Mouse (Mus musculus) layer of hippocampus, adult 8-10 months (tissue): ENCODE measurements at regions not wholly inside any gene's neighbourhood (a gene's known extent, or its start where the extent isn't known, plus 50 kb on each side); places are given as distances from the start of the nearest gene placed in this dataset.
"Not testable (repeated sequence)": the region's sequence is repeated elsewhere in the genome, so short reads cannot be mapped to it uniquely, and the experiment has no call there.

Source experiments
- DNase-seq, 2 experiments: peaks; one replicate each; pipeline ENCODE4 v3.0.0; 2022; ENCODE audit warnings: low spot score in 2 of 2
- microRNA-seq, 2 experiments: library from miRNA; unstranded; fragments of <30 nt; microRNA quantifications; one replicate each; pipeline ENCODE4 v1.2.0; 2022

DNA sequence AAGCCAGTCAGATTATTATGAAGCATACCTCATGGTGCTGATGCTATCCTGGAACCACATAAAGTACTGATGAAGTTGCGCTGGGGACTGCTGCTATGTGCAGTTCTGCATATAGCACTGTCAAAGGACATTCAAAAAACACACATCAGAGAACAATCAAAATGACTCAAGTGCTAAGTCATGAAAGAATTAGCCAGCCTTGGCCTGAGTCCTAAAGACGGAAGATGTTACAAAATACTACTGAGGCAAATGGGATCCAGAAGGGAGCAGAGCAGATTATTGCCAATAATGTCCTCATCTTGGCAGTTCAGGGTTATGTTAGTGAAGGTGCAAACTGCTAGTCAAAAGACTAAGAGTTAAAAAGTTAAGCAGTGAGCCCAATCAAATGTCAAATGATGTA, 87.9 kb upstream of the Mpdz start:
- DNase-seq, result no peak

DNA sequence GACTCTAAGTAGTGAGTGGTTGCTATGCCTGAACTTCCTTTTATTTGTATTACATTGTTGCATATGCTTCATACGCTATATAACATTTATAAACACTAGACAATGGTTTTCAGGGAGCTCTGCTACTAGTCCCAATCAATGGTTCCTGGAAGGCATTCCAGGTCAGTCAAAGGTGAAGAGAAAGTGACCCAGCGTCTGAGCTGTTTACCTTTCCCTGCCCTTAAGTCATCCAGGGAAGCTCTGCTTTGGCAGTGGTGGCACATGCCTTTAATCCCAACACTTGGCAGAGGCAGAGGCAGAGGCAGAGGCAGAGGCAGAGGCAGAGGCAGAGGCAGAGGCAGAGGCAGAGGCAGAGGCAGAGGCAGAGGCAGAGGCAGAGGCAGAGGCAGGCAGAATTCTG, 76.5 kb upstream of the Mpdz start:
- DNase-seq, result not testable (repeated sequence)

DNA sequence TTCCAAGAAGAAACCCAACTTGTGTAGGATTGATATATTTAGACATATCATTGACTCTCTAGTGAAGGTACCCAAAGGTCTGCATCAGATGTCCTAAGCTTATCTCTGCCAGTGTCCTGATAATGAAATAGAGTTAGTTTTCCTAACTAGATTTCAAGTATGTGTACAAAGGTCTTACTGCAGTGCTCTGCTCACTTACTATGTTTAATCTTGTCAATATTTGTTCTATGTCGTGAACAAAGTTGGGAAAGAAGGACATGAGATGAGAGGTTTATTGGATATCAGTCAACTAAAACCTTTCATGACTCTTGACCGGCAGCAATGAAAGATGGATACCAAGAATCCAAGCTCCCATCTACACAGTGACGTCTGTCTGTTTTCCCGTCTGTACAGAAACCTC, 71.9 kb upstream of the Mpdz start:
- DNase-seq, result no peak

DNA sequence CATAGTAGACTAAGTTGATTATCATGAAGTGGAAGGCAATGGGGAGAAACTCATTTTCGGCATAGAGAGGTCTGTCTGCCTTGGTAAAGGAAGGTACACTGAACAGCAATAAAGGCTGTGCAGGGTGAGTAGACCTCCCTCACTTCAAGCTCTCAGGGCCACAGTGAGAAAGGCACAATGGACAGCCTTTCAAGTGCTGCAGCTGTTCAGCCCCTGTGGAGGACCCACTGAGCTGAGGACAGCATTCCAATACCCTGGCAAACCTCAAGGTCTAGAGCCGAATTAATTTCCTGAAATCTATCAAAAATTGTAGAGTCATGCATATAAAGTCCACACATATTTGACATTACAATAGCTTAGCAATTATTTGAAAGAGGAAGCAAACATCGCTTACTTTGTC, 69.8 kb upstream of the Mpdz start:
- DNase-seq, result no peak

DNA sequence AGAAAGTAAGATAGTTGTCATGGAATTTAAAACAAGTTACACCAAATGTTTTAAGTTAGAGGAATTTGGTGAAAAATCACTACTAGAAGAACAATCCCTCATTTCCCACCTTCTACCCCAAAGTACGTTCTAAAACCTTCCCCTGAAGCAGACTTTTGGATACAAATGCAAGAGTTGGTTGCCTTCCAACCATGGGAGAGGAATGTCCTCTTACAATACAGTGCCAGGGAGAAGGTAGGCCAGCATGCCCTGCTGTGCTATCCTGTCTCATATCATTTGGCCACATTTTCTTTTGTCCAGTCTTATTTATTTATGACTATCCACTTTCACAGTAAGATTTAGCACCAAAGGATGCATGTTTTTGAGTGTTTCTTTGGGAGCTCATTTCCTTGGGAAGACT, 66.2 kb upstream of the Mpdz start:
- no peak for DNase-seq

DNA sequence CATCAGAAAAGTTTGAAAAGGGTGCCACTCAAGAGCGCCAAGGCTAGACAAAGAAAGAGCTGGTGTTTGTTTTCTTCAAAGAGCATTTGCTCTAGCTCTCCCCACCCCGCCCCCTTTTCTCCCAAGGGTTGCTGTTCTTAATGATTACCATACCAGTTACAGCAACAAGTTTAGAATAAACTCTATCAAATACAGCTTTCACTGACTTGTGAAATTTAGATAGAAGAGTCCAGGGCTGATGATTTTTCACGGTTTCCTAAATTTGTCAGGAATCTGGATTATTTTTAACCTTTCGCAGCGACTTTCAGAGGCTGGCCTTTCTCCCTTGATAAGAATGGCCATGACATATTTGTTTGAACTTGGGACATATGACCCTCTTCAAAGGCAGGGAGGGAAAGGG, 64.2 kb upstream of the Mpdz start:
- no peak for DNase-seq

DNA sequence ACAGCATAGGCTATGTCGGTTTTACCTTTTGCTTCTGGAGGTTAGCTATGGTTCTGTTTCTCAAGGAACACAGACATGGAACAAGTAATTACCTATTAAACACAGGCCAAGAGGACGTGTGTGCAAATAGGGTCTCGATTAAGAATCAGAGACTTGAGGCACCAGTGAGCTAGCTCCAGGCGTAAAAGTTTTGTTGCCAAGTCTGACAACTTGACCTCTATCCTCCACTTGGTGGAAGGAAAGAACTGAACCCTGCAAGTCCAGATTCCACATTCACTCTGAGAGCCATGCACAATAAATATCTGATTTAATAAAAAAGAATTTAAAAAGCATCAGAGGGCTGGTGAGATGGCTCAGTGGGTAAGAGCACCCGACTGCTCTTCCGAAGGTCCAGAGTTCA, 63.7 kb upstream of the Mpdz start:
- DNase-seq, result no peak

DNA sequence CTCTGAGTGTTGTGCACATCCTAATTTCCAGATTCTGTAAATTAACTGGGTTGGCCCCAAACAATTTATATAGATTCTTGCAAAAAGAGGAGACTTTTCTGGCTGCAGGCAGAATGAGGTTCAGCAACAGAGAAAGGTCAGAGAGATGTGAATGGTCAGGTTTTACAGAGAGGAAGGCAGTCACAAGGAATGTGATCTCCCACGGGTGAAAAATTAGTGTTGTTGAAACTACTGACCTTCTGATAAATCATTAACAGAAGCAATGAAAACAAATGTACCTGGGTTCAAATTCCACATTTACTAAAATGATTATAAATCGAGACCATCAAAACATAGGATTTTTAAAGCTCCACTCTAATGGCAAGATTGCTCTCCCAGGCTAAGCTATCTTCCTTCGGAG, 62.5 kb upstream of the Mpdz start:
- no peak for DNase-seq

DNA sequence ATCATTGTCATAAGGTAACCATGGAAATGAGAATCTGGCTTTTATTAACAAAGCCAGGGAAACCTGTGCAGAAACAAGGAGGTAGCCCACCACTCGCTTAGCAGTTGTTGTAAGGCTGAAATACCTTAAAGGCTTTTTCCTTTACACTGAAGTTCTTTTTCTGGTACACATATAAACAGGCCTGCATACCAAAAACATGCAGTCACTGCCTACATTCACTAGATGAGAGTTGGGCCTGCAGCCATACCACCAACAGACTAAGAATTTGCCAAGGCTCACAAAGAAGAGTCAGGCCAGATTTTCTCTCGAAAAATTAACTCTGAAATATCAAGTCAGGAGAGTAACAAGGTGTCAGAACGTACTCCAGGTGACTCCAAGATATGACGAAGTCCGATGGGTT, 61.3 kb upstream of the Mpdz start:
- DNase-seq, result no peak

DNA sequence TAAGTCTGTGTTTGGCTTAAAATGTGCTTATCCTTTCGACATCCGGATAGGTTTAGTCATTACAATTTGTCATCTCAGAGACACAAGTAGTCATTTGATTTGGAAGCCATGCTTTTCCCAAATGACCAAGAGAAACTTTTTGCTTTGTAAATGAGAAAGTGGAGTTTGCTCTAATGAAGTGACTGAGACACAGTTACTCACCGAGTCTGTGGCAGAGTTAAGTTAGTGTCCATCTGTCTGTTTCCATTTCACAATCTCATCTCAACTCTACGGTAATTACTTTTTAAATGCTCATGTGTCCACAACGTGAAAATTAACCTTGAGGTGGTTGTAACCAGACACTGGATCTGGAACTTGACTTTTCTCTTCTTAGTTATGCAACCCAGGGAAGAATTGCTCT, 59.2 kb upstream of the Mpdz start:
- DNase-seq, result no peak

DNA sequence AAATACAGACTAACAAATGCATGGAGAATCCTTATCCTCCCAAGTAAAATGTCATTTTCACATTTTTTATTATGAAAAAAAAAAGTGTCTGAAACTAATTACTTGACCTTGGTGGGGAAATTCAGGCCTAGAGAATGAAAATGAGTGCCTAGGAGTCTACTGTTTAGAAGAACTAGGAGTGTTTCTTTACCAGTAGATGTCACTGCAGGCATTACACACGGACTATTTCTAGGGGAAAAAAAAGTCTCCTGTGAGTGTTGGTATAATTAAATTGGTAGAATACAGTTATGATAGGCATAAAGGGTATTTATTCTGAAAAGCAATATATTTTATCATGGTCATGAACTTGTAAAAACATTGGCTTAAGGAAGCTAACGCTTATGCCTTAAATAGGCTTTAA, 55.5 kb upstream of the Mpdz start:
- DNase-seq, result no peak

DNA sequence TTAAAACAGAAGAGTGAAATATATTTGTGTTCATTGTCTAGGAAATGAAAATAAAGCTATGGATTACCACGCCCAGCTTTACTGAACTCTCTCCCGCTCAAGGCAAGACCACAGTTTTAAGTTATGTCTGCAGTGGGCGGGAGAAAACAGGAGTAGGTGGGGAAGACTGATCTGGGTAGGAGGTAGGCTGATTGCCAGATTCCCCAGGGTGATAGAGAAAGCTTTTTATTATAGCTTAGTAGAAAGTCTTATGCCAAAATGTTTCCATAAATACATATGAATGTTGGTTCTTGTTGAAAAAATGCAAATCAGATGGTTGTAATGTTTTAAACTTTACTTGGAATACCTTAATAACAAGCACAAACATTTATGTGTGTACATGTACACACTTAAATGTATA, 50.2 kb upstream of the Mpdz start:
- DNase-seq, result no peak

Small RNA genes lying in the stretch of these regions (microRNA-seq; reads per million reads assigned to microRNA genes)
- 0 reads per million in 2 experiments for gene Gm22402
